Mouse (Mus musculus): ENCODE measurements around the gene Cadm3. TPM values are rescaled to one million over a fixed set of nuclear protein-coding genes. Genes with fewer than 3 reads are reported as not detected.

Cadm3 gene
- polyA plus RNA-seq, 1 experiment from 2014 or later: 2.9 TPM

GRCm38 (mm10) chr1:173333312-173334253 lies 33.9 kb downstream of the Cadm3 start, which contains the start of gene Ackr1:
Gene Ackr1, minus strand, starts transcription at chr1:173333750.
- Histone ChIP-seq H3K4me2 (no peak within 1 kb of the TSS), H3K4me3 (replicated peaks) (0 out of 2 replicates have a peak within 1 kb of the TSS, but pooled peaks have one; percentile 1), H3K9me3 (no peaks in the 10 kb centered on the region), H3K4me1 (no peaks in the 10 kb centered on the region), H3K27ac (no peak within 1 kb of the TSS), H3K36me3 (no peaks in the 10 kb centered on the region), H3K9ac (no peak within 1 kb of the TSS), H3K27me3 (replicated peaks) (no peaks in the 10 kb centered on the region)
- 53% methylated on average over 9 of the region's 9 CpGs for WGBS
- ATAC-seq (ENCODE audit: insufficient read depth, low FRiP score, low read depth): peak; percentile 93

- no peaks in the 10 kb centered on the region for H3K27me3 ChIP-seq (replicated peaks)
- H3K9me3 ChIP-seq: no peaks in the 10 kb centered on the region
- 89% methylated on average over 5 of the region's 5 CpGs for WGBS
- ATAC-seq (ENCODE audit: insufficient read depth, low FRiP score, low read depth): no peak
- no peaks in the 10 kb centered on the region for H3K4me1 ChIP-seq
- H3K4me2 ChIP-seq: no peak overlapping the region
- no peaks in the 10 kb centered on the region for H3K36me3 ChIP-seq
- 0 out of 2 replicates have a peak overlapping the region, but pooled peaks have one; percentile 1 for H3K4me3 ChIP-seq (replicated peaks)
- H3K9ac ChIP-seq: no peak overlapping the region
- H3K27ac ChIP-seq: no peak overlapping the region
These were observed 35.1 kb downstream of the Cadm3 start for GRCm38 (mm10) chr1:173332418-173332817.

GRCm38 (mm10) chr1:173329743-173330142 lies 37.8 kb downstream of the Cadm3 start:
- Histone ChIP-seq H3K27ac (no peak overlapping the region), H3K27me3 (replicated peaks) (no peaks in the 10 kb centered on the region), H3K4me1 (no peaks in the 10 kb centered on the region), H3K9me3 (no peaks in the 10 kb centered on the region), H3K9ac (no peak overlapping the region), H3K4me3 (replicated peaks) (no peak overlapping the region), H3K4me2 (no peak overlapping the region), H3K36me3 (no peaks in the 10 kb centered on the region)
- WGBS: 62% methylated on average over 5 of the region's 5 CpGs
- no peak for ATAC-seq (ENCODE audit: insufficient read depth, low FRiP score, low read depth)

GRCm38 (mm10) chr1:173329185-173329584 lies 38.3 kb downstream of the Cadm3 start:
- 39% methylated on average over 4 of the region's 4 CpGs for WGBS
- no peaks in the 10 kb centered on the region for H3K36me3 ChIP-seq
- H3K4me3 ChIP-seq (replicated peaks): no peak overlapping the region
- no peak for ATAC-seq (ENCODE audit: insufficient read depth, low FRiP score, low read depth)
- no peaks in the 10 kb centered on the region for H3K9me3 ChIP-seq
- H3K27ac ChIP-seq: no peak overlapping the region
- H3K4me1 ChIP-seq: no peaks in the 10 kb centered on the region
- no peak overlapping the region for H3K4me2 ChIP-seq
- no peaks in the 10 kb centered on the region for H3K27me3 ChIP-seq (replicated peaks)
- H3K9ac ChIP-seq: no peak overlapping the region

GRCm38 (mm10) chr1:173328446-173328845 lies 39.0 kb downstream of the Cadm3 start:
- no peak overlapping the region for H3K9ac ChIP-seq
- no peaks in the 10 kb centered on the region for H3K9me3 ChIP-seq
- H3K27me3 ChIP-seq (replicated peaks): no peaks in the 10 kb centered on the region
- H3K4me3 ChIP-seq (replicated peaks): no peak overlapping the region
- H3K4me1 ChIP-seq: no peaks in the 10 kb centered on the region
- no peak overlapping the region for H3K4me2 ChIP-seq
- no peak overlapping the region for H3K27ac ChIP-seq
- no peak for ATAC-seq (ENCODE audit: insufficient read depth, low FRiP score, low read depth)
- H3K36me3 ChIP-seq: no peaks in the 10 kb centered on the region
- 70% methylated on average over 8 of the region's 8 CpGs for WGBS

GRCm38 (mm10) chr1:173326552-173326951 lies 40.9 kb downstream of the Cadm3 start:
- no peaks in the 10 kb centered on the region for H3K9me3 ChIP-seq
- no peak overlapping the region for H3K27ac ChIP-seq
- H3K36me3 ChIP-seq: no peaks in the 10 kb centered on the region
- no peaks in the 10 kb centered on the region for H3K27me3 ChIP-seq (replicated peaks)
- no peak overlapping the region for H3K9ac ChIP-seq
- no peak overlapping the region for H3K4me3 ChIP-seq (replicated peaks)
- ATAC-seq (ENCODE audit: insufficient read depth, low FRiP score, low read depth): no peak
- no peaks in the 10 kb centered on the region for H3K4me1 ChIP-seq
- 48% methylated on average over 1 of the region's 1 CpGs for WGBS
- H3K4me2 ChIP-seq: no peak overlapping the region

GRCm38 (mm10) chr1:173325395-173325794 lies 42.1 kb downstream of the Cadm3 start:
- no peaks in the 10 kb centered on the region for H3K36me3 ChIP-seq
- no peaks in the 10 kb centered on the region for H3K4me1 ChIP-seq
- no peaks in the 10 kb centered on the region for H3K27me3 ChIP-seq (replicated peaks)
- no peaks in the 10 kb centered on the region for H3K9me3 ChIP-seq
- ATAC-seq (ENCODE audit: insufficient read depth, low FRiP score, low read depth): no peak
- H3K4me2 ChIP-seq: no peak overlapping the region
- H3K9ac ChIP-seq: no peak overlapping the region
- 89% methylated on average over 1 of the region's 1 CpGs for WGBS
- H3K27ac ChIP-seq: no peak overlapping the region
- no peak overlapping the region for H3K4me3 ChIP-seq (replicated peaks)

- H3K27me3 ChIP-seq (replicated peaks): no peaks in the 10 kb centered on the region
- H3K9me3 ChIP-seq: no peaks in the 10 kb centered on the region
- no peak overlapping the region for H3K9ac ChIP-seq
- no peak overlapping the region for H3K27ac ChIP-seq
- no peak overlapping the region for H3K4me3 ChIP-seq (replicated peaks)
- ATAC-seq (ENCODE audit: insufficient read depth, low FRiP score, low read depth): no peak
- no peaks in the 10 kb centered on the region for H3K36me3 ChIP-seq
- 61% methylated on average over 4 of the region's 4 CpGs for WGBS
- H3K4me2 ChIP-seq: no peak overlapping the region
- H3K4me1 ChIP-seq: no peaks in the 10 kb centered on the region
These were observed 42.5 kb downstream of the Cadm3 start for GRCm38 (mm10) chr1:173324961-173325360.

GRCm38 (mm10) chr1:173323839-173324585 lies 43.5 kb downstream of the Cadm3 start:
- Histone ChIP-seq H3K4me1 (no peaks in the 10 kb centered on the region), H3K4me3 (replicated peaks) (no peak overlapping the region), H3K9me3 (no peaks in the 10 kb centered on the region), H3K36me3 (no peaks in the 10 kb centered on the region), H3K27ac (no peak overlapping the region), H3K4me2 (no peak overlapping the region), H3K27me3 (replicated peaks) (no peaks in the 10 kb centered on the region), H3K9ac (no peak overlapping the region)
- WGBS: 27% methylated on average over 5 of the region's 5 CpGs
- no peak for ATAC-seq (ENCODE audit: insufficient read depth, low FRiP score, low read depth)

- Histone ChIP-seq H3K27me3 (replicated peaks) (no peaks in the 10 kb centered on the region), H3K27ac (no peak overlapping the region), H3K9me3 (no peaks in the 10 kb centered on the region), H3K9ac (no peak overlapping the region), H3K4me3 (replicated peaks) (no peak overlapping the region), H3K4me2 (no peak overlapping the region), H3K36me3 (no peaks in the 10 kb centered on the region), H3K4me1 (no peaks in the 10 kb centered on the region)
- no peak for ATAC-seq (ENCODE audit: insufficient read depth, low FRiP score, low read depth)
- WGBS: 67% methylated on average over 6 of the region's 6 CpGs
These were observed 45.3 kb downstream of the Cadm3 start for GRCm38 (mm10) chr1:173322249-173322627.

GRCm38 (mm10) chr1:173321593-173322248 lies 45.8 kb downstream of the Cadm3 start:
- H3K36me3 ChIP-seq: no peaks in the 10 kb centered on the region
- no peaks in the 10 kb centered on the region for H3K27me3 ChIP-seq (replicated peaks)
- no peak overlapping the region for H3K4me3 ChIP-seq (replicated peaks)
- H3K27ac ChIP-seq: no peak overlapping the region
- H3K9me3 ChIP-seq: no peaks in the 10 kb centered on the region
- no peak for ATAC-seq (ENCODE audit: insufficient read depth, low FRiP score, low read depth)
- H3K4me2 ChIP-seq: no peak overlapping the region
- H3K9ac ChIP-seq: no peak overlapping the region
- 75% methylated on average over 8 of the region's 8 CpGs for WGBS
- no peaks in the 10 kb centered on the region for H3K4me1 ChIP-seq

Data from stomach, embryonic 15.5 days (tissue).